Mouse (Mus musculus) frontal cortex, postnatal 25 days (tissue): ENCODE measurements around the gene St13.

Experiments
- DNase-seq, 2 experiments: peaks; one replicate each; pipeline ENCODE4 v3.0.0; 2022; ENCODE audit warnings: low spot score in 2 of 2

Gene St13

DNA sequence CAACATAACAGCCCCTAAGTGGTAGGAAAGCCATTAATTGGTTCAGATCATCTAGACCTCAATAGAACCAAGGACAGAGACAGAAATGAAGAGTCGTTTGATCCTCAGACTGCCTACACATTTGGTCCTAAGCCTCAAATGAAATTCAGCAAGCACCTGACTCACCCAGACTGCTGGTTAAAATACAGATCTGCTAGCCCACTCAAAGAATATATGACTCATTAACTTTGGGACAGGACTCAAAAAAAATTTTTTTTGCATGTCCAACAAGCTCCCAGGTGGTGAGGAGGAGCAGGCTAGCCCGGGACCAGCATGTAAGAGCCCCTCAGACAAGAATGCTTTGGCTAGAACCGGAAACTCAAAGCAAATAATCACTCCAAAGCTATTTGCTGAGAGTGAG, 79.7 kb downstream of the St13 start:
- DNase-seq: no peak

GRCm38 (mm10) chr15:81319462-81319861, 80.4 kb downstream of the St13 start:
- no peak for DNase-seq

- DNase-seq: no peak
Measured at GRCm38 (mm10) chr15:81313928-81314327, 85.9 kb downstream of the St13 start.
